ENCODE assay signal across 16 mouse cellular contexts in the genomic region with DNA sequence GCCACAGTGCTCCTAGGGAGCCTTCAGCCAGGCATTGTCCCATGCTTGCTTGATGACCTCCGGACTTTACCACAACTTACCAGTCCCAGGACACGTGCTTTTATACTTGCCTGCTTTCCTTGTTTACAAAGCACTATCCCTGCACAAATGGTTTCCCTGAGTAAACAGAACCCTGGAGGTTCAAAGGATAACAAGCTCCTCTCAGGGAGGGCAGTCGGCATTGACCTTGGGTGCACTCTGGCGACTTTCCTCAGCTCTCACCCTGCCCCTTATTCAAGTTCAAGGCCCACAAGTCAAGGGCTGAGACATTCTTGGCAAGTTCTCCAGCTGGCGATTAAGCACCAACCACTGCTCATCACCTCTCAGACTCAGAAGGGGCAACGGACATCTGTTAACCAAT. TPM values are rescaled to one million over a fixed set of nuclear protein-coding genes. Genes with fewer than 3 reads are reported as not detected.
DNase-seq lines count a peak whose midpoint lies in the region; ATAC-seq lines count a peak whose summit lies in the region.
"Had no signal": no experiment of that assay in that cellular context is flagged by ENCODE, and none has a peak within 500 bp of the region (broad histone marks: within the 10 kb centered on the region; RNA-seq: fewer than 3 reads in every experiment).

No protein-coding gene starts in this region.

- no peak overlapping the region for H3K27ac ChIP-seq in stomach, embryonic 14.5 days (ENCODE audit: low read length)
- H3K27ac ChIP-seq: embryonic facial prominence, embryonic 13.5 days; left cerebral cortex, adult 2 months; limb, embryonic 12.5 days had no signal

- no peaks in the 10 kb centered on the region for H3K36me3 ChIP-seq in stomach, embryonic 14.5 days (ENCODE audit: control insufficient read depth, insufficient read depth, low read length)
- H3K36me3 ChIP-seq: embryonic facial prominence, embryonic 13.5 days; limb, embryonic 12.5 days had no signal

- H3K4me2 ChIP-seq in stomach, embryonic 14.5 days (replicated peaks; ENCODE audit: low read depth, low read length): no peak overlapping the region
- H3K4me2 ChIP-seq: embryonic facial prominence, embryonic 13.5 days; limb, embryonic 12.5 days had no signal

- 23% methylated on average over 6 of the region's 6 CpGs for WGBS in stomach, embryonic 14.5 days

- H3K4me1 ChIP-seq in stomach, embryonic 14.5 days (ENCODE audit: control insufficient read depth, insufficient read depth, low read length): no peaks in the 10 kb centered on the region
- H3K4me1 ChIP-seq: megakaryocyte, embryonic 14.5 days had no signal

- no peaks in the 10 kb centered on the region for H3K27me3 ChIP-seq in stomach, embryonic 14.5 days (ENCODE audit: control insufficient read depth, insufficient read depth, low read length)
- H3K27me3 ChIP-seq: limb, embryonic 12.5 days; megakaryocyte, embryonic 14.5 days had no signal

- H3K9me3 ChIP-seq in stomach, embryonic 14.5 days (ENCODE audit: control insufficient read depth, low read depth, low read length): no peaks in the 10 kb centered on the region
- H3K9me3 ChIP-seq: embryonic facial prominence, embryonic 13.5 days; limb, embryonic 12.5 days; megakaryocyte, embryonic 14.5 days had no signal

- peak; percentile 53; the same call in 1 of the 2 replicates for ATAC-seq in stomach, embryonic 14.5 days (ENCODE audit: insufficient number of reproducible peaks, insufficient read depth, low FRiP score, low read depth)
- ATAC-seq in CD4-positive, CD25-positive, alpha-beta regulatory T cell, adult 4 months: no peak
- ATAC-seq: activated CD4-positive, CD25-positive, alpha-beta regulatory T cell, adult 4 months; lung, postnatal 0 days had no signal

- no peak overlapping the region for H3K9ac ChIP-seq in stomach, embryonic 14.5 days (replicated peaks; ENCODE audit: low read depth, low read length)
- H3K9ac ChIP-seq: embryonic facial prominence, embryonic 13.5 days; limb, embryonic 12.5 days had no signal

- H3K4me3 ChIP-seq in stomach, embryonic 14.5 days (ENCODE audit: low read depth, low read length): no peak overlapping the region
- H3K4me3 ChIP-seq: embryonic facial prominence, embryonic 13.5 days; left cerebral cortex, adult 2 months; limb, embryonic 12.5 days; megakaryocyte, embryonic 14.5 days had no signal

- DNase-seq in adrenal gland, postnatal 14 days: peak; percentile 12
- no peak for DNase-seq in adrenal gland, postnatal 25 days
- DNase-seq in kidney, adult 9 months: peak; percentile 97
- peak; percentile 14 to 49 for DNase-seq in kidney, postnatal 4 days
- no peak for DNase-seq in T-cell, adult 2 months (ENCODE audit: low spot score)
- DNase-seq in frontal cortex, postnatal 10 days (ENCODE audit: low spot score in 2 of 2): no peak
- DNase-seq: cerebellum, postnatal 25 days; thymus, postnatal 14 days had no signal

RNA-seq across cellular contexts. Expression of gene Fzd1, which starts 20.8 kb away (rescaled TPM):
- 16.0 and 20.5 TPM in 2 replicates for total RNA-seq in adrenal gland, postnatal 14 days (2021)
- 16.7 and 17.8 TPM in 2 replicates for total RNA-seq in adrenal gland, postnatal 25 days (2021)
- 25.7 and 34.6 TPM in 2 replicates for polyA plus RNA-seq in stomach, embryonic 14.5 days (2014; fragmentation: Nextera tagmentation; extraction: Ambion mirVana)
- not detected for polyA plus RNA-seq in CD4-positive, CD25-positive, alpha-beta regulatory T cell, adult 4 months (2017; shearing (Covaris generic))
- polyA plus RNA-seq: activated CD4-positive, CD25-positive, alpha-beta regulatory T cell, adult 4 months had no signal

Comparison
In these comparisons a context has a peak if more than half of its experiments do, and no peak if none do; other contexts are left out.
1. DNase-seq: peak in adrenal gland, postnatal 14 days (single experiment), kidney, adult 9 months (single experiment) and kidney, postnatal 4 days (2 of 2); none in adrenal gland, postnatal 25 days (single experiment), T-cell, adult 2 months (single experiment) and frontal cortex, postnatal 10 days (0 of 2).